Mouse (Mus musculus) ES-E14 (cell line): Measurements from ENCODE around the gene Efna5. TPM values are rescaled to one million over a fixed set of nuclear protein-coding genes. Genes with fewer than 3 reads are reported as not detected.

Experiments used
- DNase-seq: peaks from one replicate; pipeline ENCODE4 v3.0.0-alpha.2; 2013; ENCODE audit warnings: low read depth, low spot score
- H3K27ac ChIP-seq: 2 replicates; pipeline ENCODE4 v1.5.1; 2012; ENCODE audit warnings: low read depth, mild to moderate bottlenecking, low read length, moderate library complexity, mixed read lengths; ENCODE audit not compliant: poor library complexity, insufficient read depth, severe bottlenecking
- H3K36me3 ChIP-seq: 2 replicates; pipeline ENCODE4 v1.6.1; 2012; ENCODE audit warnings: mild to moderate bottlenecking, low read length, moderate library complexity, mixed read lengths; ENCODE audit not compliant: control insufficient read depth, poor library complexity, insufficient read depth, severe bottlenecking
- H3K4me1 ChIP-seq, 2 experiments: fragments of 150-350 bp in 1 of 2; sonication (generic) in 1 of 2; 2 replicates each; pipeline ENCODE4 v1.6.1; 2012; ENCODE audit warnings: low read length in 2 of 2, mild to moderate bottlenecking in 1 of 2, mixed read lengths in 1 of 2; ENCODE audit not compliant: control insufficient read depth in 2 of 2, insufficient read depth in 2 of 2, poor library complexity in 1 of 2
- H3K4me3 ChIP-seq, 2 experiments: fragments of 150-350 bp in 1 of 2; sonication (generic) in 1 of 2; 2 replicates each; pipeline ENCODE4 v1.5.1; 2012; ENCODE audit warnings: low read length in 2 of 2, low read depth in 1 of 2, mild to moderate bottlenecking in 1 of 2, mixed read lengths in 1 of 2; ENCODE audit not compliant: insufficient read depth in 1 of 2, poor library complexity in 1 of 2, severe bottlenecking in 1 of 2
- H3K9ac ChIP-seq: 2 replicates; pipeline ENCODE4 v1.6.1; 2012; ENCODE audit warnings: low read depth, mild to moderate bottlenecking, low read length, mixed read lengths; ENCODE audit not compliant: poor library complexity, insufficient read depth, severe bottlenecking
- H3K9me3 ChIP-seq: fragments of 150-350 bp; sonication (generic); 2 replicates; pipeline ENCODE4 v1.6.1; 2012; ENCODE audit warnings: low read depth, mild to moderate bottlenecking, low read length; ENCODE audit not compliant: control insufficient read depth, insufficient read depth
- CHD2 ChIP-seq: IDR thresholded peaks from 2 replicates; pipeline ENCODE4 v1.6.1; 2014; ENCODE audit warnings: mild to moderate bottlenecking, low read depth, low read length, inconsistent platforms
- HCFC1 ChIP-seq: IDR thresholded peaks from 2 replicates; pipeline ENCODE4 v1.6.1; 2012; ENCODE audit warnings: low read length, inconsistent platforms, borderline replicate concordance; ENCODE audit not compliant: insufficient read depth
- MAFK ChIP-seq: IDR thresholded peaks from 2 replicates; pipeline ENCODE4 v1.6.1; 2014; ENCODE audit warnings: mild to moderate bottlenecking, low read depth, low read length, inconsistent platforms; ENCODE audit not compliant: insufficient read depth
- ZC3H11A ChIP-seq: IDR thresholded peaks from 2 replicates; pipeline ENCODE4 v1.6.1; 2012; ENCODE audit warnings: low read depth, mild to moderate bottlenecking, inconsistent platforms, low read length, borderline replicate concordance
- ZNF384 ChIP-seq: IDR thresholded peaks from 2 replicates; pipeline ENCODE4 v1.6.1; 2012; ENCODE audit warnings: low read depth, low read length, inconsistent platforms
- in situ Hi-C, 2 experiments: fragments of 600-800 bp; cut with MboI; formaldehyde crosslinking; loops; one replicate each; pipeline ENCODE4 v1.15.1; 2025; ENCODE audit warnings: low sequenced_read_pairs in 2 of 2, inconsistent platforms in 1 of 2; ENCODE audit not compliant: unreplicated experiment in 2 of 2
- total RNA-seq: library from RNA; depleted of rRNA; stranded (reverse); fragments of 300-350 nt; gene quantifications from 2 replicates; pipeline ENCODE4 v1.2.3, GENCODE M21; 2012

The Efna5 gene
- total RNA-seq, 1 experiment: 3.8 TPM

- Histone ChIP-seq H3K4me3 (no peak overlapping the region), H3K9ac (no peak overlapping the region), H3K9me3 (no peaks in the 10 kb centered on the region), H3K27ac (no peak overlapping the region), H3K36me3 (no peaks in the 10 kb centered on the region), H3K4me1 (no peaks in the 10 kb centered on the region)
- DNase-seq: no peak
- TF ChIP-seq ZNF384 (no peak), HCFC1 (no peak), ZC3H11A (no peak), CHD2 (no peak), MAFK (no peak)
- in situ Hi-C loops: no loop called here
Observed at GRCm38 (mm10) chr17:62591581-62592435, 289.3 kb downstream of the Efna5 start.

GRCm38 (mm10) chr17:62590685-62591460 is 290.2 kb downstream of the Efna5 start:
- Histone ChIP-seq H3K9me3 (no peaks in the 10 kb centered on the region), H3K27ac (no peak overlapping the region), H3K4me3 (no peak overlapping the region), H3K36me3 (no peaks in the 10 kb centered on the region), H3K9ac (no peak overlapping the region), H3K4me1 (no peaks in the 10 kb centered on the region)
- no peak for DNase-seq
- no peak for TF ChIP-seq CHD2
- TF ChIP-seq MAFK: no peak
- no peak for TF ChIP-seq ZNF384
- no peak for TF ChIP-seq ZC3H11A
- TF ChIP-seq HCFC1: no peak
- in situ Hi-C loops: no loop called here

DNA sequence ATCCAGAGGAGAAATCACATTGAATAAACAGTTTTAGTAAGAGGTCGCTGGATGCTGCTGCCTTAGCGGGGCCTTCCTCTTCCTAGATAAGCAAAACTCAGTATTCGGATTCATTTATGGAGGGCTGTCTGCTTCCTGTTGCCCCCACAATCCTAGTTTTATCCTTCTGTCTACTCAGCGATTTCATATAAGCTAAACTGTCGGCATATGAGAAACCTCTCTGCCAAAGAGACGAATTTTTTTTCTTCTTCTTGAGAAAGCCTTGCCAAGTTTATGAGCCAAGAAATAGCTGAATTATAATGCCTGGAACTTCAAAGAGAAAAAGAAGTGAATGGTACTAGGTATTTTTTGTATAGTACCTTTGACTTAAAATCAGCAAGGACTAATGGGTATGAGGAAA is 301.0 kb downstream of the Efna5 start:
- no peak overlapping the region for H3K9ac ChIP-seq
- no peaks in the 10 kb centered on the region for H3K4me1 ChIP-seq
- no peak overlapping the region for H3K4me3 ChIP-seq
- DNase-seq: no peak
- H3K36me3 ChIP-seq: no peaks in the 10 kb centered on the region
- TF ChIP-seq MAFK: 0 out of 2 replicates have a peak, but pooled peaks have one; percentile 9
- no peak for TF ChIP-seq CHD2
- no peak overlapping the region for H3K27ac ChIP-seq
- in situ Hi-C loops: no loop called here
- H3K9me3 ChIP-seq: no peaks in the 10 kb centered on the region

DNA sequence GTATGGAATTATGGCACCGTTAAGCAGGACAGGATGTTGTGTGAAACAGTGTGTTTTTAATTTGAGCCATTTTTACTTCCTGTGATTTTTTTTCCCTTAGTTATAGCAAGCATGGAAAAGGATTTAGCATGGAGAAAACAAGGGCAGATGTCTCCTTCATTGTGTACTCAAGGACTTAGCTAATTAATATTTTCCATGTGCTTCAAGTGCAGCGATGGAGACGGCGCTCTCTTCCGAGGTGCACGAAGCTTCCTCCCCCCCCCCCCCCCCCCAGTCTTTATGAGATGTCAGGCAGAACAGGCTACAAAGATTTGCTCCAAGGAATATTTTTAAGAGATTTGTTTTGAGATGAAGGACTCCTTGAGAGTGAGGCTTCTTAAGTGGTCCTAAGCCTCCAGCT is 301.5 kb downstream of the Efna5 start:
- no peak for DNase-seq
- Histone ChIP-seq H3K9ac (no peak overlapping the region), H3K36me3 (no peaks in the 10 kb centered on the region), H3K4me3 (no peak overlapping the region), H3K9me3 (no peaks in the 10 kb centered on the region), H3K27ac (no peak overlapping the region), H3K4me1 (no peaks in the 10 kb centered on the region)
- TF ChIP-seq CHD2 (no peak), ZNF384 (no peak), MAFK (no peak), HCFC1 (no peak), ZC3H11A (no peak)
- in situ Hi-C loops: no loop called here
